Mouse (Mus musculus): ENCODE measurements at regions not wholly inside any gene's neighbourhood (a gene's known extent, or its start where the extent isn't known, plus 50 kb on each side); places are given as distances from the start of the nearest gene placed in this dataset.

DNA sequence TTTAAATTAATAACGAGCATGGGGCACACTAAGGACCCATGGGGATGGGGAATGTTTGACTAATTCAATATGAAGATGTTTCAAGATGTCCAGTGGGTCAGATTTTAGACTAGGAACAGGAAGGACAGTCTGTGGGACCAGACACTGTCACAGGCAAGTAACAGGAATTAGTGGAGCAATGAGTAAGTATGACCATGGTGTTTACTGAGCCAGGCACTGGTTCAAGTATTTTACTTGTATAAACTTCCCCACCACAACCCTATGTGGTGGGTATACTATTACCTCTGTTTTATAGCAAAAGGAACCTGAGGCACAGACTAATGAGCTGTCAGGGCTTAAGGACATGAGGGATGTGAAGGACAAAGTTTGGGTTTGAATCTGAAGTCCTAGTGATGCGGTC is 125.4 kb upstream of the Adra1d start:
- TF ChIP-seq CTCF (IDR thresholded peaks at IDR 0.05; ENCODE audit: low read depth) (no peak), EP300 (optimal IDR thresholded peaks at IDR 0.05) (no peak)

Data from stomach, postnatal 0 days (tissue).